Mouse (Mus musculus): Measurements from ENCODE around the gene Dock7.

The Dock7 gene

GRCm38 (mm10) chr4:99120211-99121122, at the start of gene Dock7:
TSS of gene Dock7 (minus strand) at chr4:99120915.
- DNase-seq (ENCODE audit: low spot score) = peak; percentile 92

- no peak for DNase-seq (ENCODE audit: low spot score)
Measured at GRCm38 (mm10) chr4:99168869-99169268, 48.2 kb upstream of the Dock7 start.

GRCm38 (mm10) chr4:99163547-99163946, 42.8 kb upstream of the Dock7 start:
- DNase-seq (ENCODE audit: low spot score) = peak; percentile 42

GRCm38 (mm10) chr4:99163001-99163400, 42.3 kb upstream of the Dock7 start:
- DNase-seq (ENCODE audit: low spot score) = no peak

DNA sequence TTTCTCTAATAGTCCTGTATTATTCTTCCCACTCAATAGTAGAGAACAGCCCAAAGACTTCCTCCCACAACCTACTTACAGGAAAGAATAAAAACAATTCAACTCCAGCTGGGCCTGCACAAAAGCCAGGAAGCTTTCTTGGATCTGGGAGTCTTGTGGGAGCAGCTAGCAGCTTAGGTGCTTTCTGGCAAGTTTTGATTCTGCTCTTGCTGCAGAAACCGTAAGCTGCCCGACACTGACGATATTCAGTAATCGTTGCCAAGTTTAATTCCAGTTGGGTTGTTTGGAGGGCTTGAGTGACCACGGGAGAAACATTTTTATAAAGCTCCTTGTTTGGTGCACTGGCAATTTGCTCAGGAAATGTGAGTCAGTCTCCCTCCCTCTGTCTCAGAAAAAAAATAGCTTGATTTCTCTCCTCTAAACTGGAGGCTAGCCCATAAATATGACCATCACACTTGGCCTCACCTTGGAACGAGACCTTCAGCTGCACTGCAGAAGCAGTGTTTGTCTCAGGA, 40.8 kb upstream of the Dock7 start:
- peak; percentile 31 for DNase-seq (ENCODE audit: low spot score)

GRCm38 (mm10) chr4:99160899-99161298, 40.2 kb upstream of the Dock7 start:
- no peak for DNase-seq (ENCODE audit: low spot score)

DNA sequence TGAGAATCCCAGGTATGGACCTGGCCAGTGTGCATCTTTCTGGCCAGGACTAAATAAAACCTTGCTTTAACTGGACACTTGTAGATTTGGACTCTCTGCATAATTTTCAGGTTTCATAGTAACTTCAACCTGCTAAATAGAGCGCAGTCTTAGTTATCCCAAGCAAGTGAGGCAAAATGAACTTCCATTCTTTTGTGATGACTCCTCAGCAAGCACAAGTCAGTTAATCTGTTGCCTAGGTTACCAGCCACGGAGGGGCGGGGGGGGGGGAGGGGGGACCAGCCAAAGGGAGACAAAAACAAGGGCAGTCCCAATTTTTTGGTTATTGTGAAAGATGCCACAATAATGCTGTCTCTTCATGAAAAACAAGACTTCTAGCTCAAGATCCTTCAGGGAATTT, 39.7 kb upstream of the Dock7 start:
- DNase-seq (ENCODE audit: low spot score) = peak; percentile 51

DNA sequence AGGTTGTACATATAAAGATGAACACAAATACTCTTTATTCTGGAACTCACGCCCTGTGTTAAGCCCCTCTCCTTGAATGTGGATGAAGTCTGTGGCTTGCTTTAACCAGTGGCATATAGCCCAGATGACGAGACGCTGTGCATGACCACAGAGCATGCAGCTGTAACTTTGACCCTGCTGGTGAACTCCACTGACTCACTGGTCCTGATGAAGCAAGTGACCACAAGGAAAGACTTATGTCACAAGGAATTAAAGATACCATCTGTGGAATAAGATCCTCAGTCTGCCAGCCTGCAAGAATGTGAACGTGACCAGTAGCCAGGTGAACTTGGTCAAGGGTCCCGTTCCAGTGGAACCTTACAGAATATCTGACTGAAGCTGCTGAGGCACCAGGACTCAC, 37.8 kb upstream of the Dock7 start:
- no peak for DNase-seq (ENCODE audit: low spot score)

GRCm38 (mm10) chr4:99156641-99157307, 36.1 kb upstream of the Dock7 start:
- no peak for DNase-seq (ENCODE audit: low spot score)

DNA sequence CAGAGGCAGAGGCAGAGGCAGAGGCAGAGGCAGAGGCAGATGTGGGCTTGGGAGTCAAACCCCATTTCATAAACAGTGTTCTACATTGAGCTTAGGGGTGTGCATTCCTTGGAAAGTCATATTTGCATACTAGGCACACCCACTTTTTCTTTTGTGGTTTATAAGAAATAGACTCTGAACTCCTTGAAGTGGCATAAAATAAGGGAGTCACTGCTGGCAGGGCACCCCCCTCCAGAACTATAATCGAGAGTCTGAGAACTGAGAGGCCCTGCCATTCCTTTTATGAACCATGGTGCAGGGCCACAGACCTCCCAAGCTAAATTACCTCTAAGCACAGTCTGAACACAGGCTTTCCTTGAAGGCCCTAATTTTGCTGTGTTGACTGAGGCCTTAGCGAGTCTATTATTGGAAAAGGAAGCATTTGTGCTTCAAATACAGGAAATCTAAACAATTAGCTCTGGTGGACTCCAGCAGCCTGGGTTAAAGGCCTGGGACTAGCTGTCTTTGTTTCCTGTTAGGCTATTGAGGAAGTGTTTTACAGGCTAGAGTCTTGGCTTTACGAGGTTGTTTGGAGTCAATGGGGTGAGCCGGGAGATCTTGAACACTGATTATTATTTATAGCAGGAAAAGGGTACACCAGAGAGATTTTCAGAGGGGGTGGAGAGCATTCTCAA, 31.3 kb upstream of the Dock7 start:
- DNase-seq (ENCODE audit: low spot score) = peak; percentile 36

DNA sequence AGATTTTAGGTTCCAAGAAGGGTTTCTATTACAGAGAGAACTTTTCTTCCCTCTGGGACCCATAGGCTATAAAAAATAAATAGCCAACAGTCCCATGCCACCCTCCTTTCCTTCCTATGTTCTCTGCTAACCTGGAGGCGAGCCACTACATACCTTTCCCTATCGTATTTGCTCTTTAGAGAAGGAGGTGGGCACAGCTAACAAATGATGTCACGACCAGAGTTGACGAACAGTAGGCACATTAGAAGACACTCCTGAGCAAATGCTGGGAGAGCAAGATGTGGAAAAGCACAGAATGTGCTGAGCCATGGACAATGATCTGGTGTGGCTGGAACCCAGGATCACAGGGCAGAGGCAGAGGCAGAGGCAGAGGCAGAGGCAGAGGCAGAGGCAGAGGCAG, 30.7 kb upstream of the Dock7 start:
- no peak for DNase-seq (ENCODE audit: low spot score)

- no peak for DNase-seq (ENCODE audit: low spot score)
Measured at GRCm38 (mm10) chr4:99143323-99143722, 22.6 kb upstream of the Dock7 start.

- no peak for DNase-seq (ENCODE audit: low spot score)
Measured at GRCm38 (mm10) chr4:99141578-99141977, 20.9 kb upstream of the Dock7 start.

DNA sequence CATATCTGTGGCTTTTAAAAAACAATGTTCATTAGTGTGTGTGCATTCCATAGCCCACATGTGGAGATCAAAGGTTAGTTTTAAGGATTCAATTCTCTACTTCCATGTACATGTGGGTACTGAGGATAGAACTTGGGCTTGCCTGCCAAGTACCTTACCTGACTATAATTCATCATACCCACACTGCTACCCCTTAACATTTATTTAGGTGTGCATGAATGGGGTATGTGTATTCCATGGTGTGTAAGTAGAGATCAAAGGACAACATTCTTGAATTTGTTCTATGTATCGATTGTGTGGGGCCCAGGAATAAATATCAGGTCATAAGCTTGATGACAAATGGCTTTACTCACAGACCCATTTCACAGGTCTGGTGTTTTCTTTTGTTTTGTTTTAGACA, 20.5 kb upstream of the Dock7 start:
- no peak for DNase-seq (ENCODE audit: low spot score)

- no peak for DNase-seq (ENCODE audit: low spot score)
Measured at GRCm38 (mm10) chr4:99137986-99138641, 17.4 kb upstream of the Dock7 start.

GRCm38 (mm10) chr4:99134522-99134921, 13.8 kb upstream of the Dock7 start:
- DNase-seq (ENCODE audit: low spot score) = no peak

DNA sequence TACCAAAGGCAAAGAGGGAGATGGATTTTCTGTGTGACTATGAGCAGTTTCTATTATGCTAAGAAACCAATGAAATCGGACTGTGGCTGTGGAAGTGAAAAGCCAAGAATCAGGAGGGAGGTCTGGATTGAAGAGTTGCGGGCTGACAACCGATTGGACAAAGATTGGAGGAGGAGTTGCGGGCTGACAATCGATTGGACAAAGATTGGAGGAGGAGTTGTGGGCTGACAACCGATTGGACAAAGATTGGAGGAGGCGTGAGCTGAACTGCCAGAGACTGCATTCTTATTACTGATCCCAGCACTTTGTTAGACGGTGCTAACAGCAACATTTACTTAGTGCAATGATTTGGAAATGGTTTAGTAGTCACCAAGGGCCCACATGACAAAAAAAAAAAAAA, 12.6 kb upstream of the Dock7 start:
- no peak for DNase-seq (ENCODE audit: low spot score)

GRCm38 (mm10) chr4:99132686-99133085, 12.0 kb upstream of the Dock7 start:
- DNase-seq (ENCODE audit: low spot score) = no peak

DNA sequence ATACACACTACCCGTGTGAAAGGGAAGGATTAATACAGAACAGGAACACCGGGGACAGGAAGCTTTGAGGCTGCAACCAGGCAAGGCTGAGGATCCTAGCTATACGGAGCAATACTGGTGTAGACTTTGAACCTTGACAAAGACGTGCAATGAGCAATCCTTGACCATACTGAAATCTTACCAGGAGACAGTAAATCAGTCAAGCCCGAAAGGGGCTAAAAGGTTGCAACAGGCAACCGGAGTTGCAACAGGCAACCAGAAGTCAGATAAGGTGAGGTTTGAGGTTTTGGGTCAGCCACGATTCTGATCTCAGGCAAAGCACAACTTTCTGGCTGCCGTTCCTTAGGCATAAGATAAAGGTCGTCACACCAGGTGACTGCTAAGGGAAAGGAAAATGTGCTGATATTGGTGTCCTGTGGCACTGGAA, 10.5 kb upstream of the Dock7 start:
- DNase-seq (ENCODE audit: low spot score) = no peak

- DNase-seq (ENCODE audit: low spot score) = no peak
Measured at GRCm38 (mm10) chr4:99123546-99123945, 2.8 kb upstream of the Dock7 start.

- DNase-seq (ENCODE audit: low spot score) = no peak
Measured at GRCm38 (mm10) chr4:99122786-99123185, 2.1 kb upstream of the Dock7 start.

- no peak for DNase-seq (ENCODE audit: low spot score)
Measured at GRCm38 (mm10) chr4:99122047-99122446, 1.3 kb upstream of the Dock7 start.

Data from embryo, embryonic 10.5 days (tissue).